Mouse (Mus musculus) forebrain, embryonic 11.5 days (tissue): ENCODE results near the gene Eif4g1. TPM values are rescaled to one million over a fixed set of nuclear protein-coding genes. Genes with fewer than 3 reads are reported as not detected.

Experiments used
- ATAC-seq: fragments of 200-750 bp; cut with Nextera tagmentation; replicated peaks from 2 replicates; pipeline ENCODE4 v1.8.0; 2017; ENCODE audit warnings: moderate TSS enrichment; ENCODE audit not compliant: low FRiP score
- DNase-seq: peaks from one replicate; pipeline ENCODE4 v3.0.0-alpha.2; 2017; ENCODE audit warnings: low spot score
- H3K27ac ChIP-seq: fragments of 300-500 bp; sonication (generic); 2 replicates; pipeline ENCODE4 v1.5.1; 2014; ENCODE audit warnings: low read depth, low read length
- H3K27me3 ChIP-seq: fragments of 300-500 bp; sonication (generic); 2 replicates; pipeline ENCODE4 v1.6.1; 2014; ENCODE audit warnings: mild to moderate bottlenecking, low read length, mixed read lengths; ENCODE audit not compliant: control insufficient read depth, insufficient read depth
- H3K36me3 ChIP-seq: fragments of 300-500 bp; sonication (generic); 2 replicates; pipeline ENCODE4 v1.6.1; 2014; ENCODE audit warnings: mild to moderate bottlenecking, low read length, moderate library complexity, mixed read lengths; ENCODE audit not compliant: control insufficient read depth, insufficient read depth
- H3K4me1 ChIP-seq: fragments of 300-500 bp; sonication (generic); replicated peaks from 2 replicates; pipeline ENCODE4 v1.6.1; 2014; ENCODE audit warnings: low read length, mixed read lengths; ENCODE audit not compliant: control insufficient read depth, insufficient read depth
- H3K4me2 ChIP-seq: fragments of 300-500 bp; sonication (generic); 2 replicates; pipeline ENCODE4 v1.6.1; 2014; ENCODE audit warnings: low read depth, mild to moderate bottlenecking, low read length, moderate library complexity, mixed read lengths; ENCODE audit not compliant: severe bottlenecking
- H3K4me3 ChIP-seq: fragments of 300-500 bp; sonication (generic); 2 replicates; pipeline ENCODE4 v1.5.1; 2014; ENCODE audit warnings: low read depth, low read length
- H3K9ac ChIP-seq: fragments of 300-500 bp; sonication (generic); 2 replicates; pipeline ENCODE4 v1.6.1; 2014; ENCODE audit warnings: low read length
- H3K9me3 ChIP-seq: fragments of 300-500 bp; sonication (generic); 2 replicates; pipeline ENCODE4 v1.6.1; 2016; ENCODE audit warnings: low read length, mixed read lengths; ENCODE audit not compliant: control insufficient read depth
- WGBS: fragments of 180-500 bp; shearing (Covaris S2); extraction: QIAGEN DNeasy Blood & Tissue Kit; methylation state at CpG from one replicate; pipeline ENCODE4 v1.1.7; 2014; 5-methylcytosine and 5-hydroxymethylcytosine counted together
- polyA plus RNA-seq: library from polyadenylated mRNA; unstranded; fragments of >200 nt; fragmentation: Nextera tagmentation; extraction: Ambion mirVana; gene quantifications from 2 replicates; pipeline ENCODE4 v1.2.1, GENCODE M21; 2014

Eif4g1 gene
- polyA plus RNA-seq, 1 experiment from 2014 or later: 186 TPM

DNA sequence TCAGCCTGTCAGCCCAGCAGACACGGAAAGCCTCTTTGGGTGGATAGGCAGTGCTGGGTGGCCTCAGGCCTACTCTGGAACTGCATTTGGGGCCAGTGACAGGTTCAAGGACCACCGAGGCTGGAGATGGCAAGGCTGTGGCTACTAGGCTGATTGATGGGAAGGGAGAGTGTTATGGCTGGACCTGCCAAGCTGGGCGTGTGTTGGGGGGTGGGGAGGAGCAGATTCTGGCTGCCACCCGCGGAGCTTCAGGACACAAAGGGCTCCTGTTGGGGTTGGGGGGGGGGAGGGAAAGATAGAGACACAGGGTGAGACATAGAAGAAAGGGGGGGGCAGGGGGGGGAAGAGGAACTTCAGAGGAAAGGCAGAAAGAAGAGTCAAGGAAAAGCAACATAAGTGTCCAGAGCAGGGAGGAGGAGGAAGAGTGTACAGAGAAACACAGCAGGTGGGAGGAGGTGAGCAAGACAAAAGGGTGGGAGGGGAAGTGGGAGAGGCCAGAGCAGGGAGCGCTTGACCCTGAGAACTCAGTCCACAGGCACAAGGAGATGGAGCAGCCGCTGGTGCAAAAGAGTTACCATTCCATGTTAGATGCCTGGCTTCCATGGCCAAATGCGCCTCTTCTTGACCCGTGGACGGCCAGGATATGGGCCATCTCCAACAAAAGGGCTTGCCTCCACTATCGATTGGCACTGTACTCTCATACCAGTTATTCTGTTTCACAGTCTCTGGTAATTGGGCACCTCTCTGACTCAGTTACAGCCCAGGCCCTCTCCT lies 46.4 kb downstream of the Eif4g1 start:
- no peak for DNase-seq
- ATAC-seq: no peak
- peaks cover 9% of the 10 kb centered on the region; the same call in 1 of the 2 replicates for H3K4me1 ChIP-seq

DNA sequence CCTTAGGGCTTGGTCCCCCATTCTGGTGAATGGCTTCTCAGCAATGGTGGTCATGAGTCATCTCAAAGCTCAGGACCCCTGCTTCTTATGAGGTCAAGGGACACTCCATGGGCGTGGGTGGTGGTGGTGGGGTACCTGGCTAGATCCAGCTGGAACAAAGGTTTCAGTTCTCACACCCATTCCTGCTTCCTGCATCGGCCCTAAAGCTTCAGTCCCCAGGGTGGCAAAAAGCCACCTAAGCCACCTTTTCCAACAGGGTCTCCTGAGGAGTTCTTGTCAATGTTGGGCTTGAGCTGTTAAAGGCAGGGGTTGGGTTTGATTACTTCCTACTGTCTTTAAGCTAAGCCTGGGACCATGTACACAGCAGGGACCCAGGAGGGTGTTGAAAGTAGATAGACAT lies 47.0 kb downstream of the Eif4g1 start:
- 58% methylated on average over 2 of the region's 2 CpGs for WGBS
- Histone ChIP-seq H3K9ac (peak overlapping the region; percentile 76; the same call in 1 of the 2 replicates), H3K36me3 (no peaks in the 10 kb centered on the region; the same call in 1 of the 2 replicates), H3K27me3 (no peaks in the 10 kb centered on the region), H3K4me3 (peak overlapping the region; percentile 44), H3K4me1 (peaks cover 9% of the 10 kb centered on the region; the same call in 1 of the 2 replicates), H3K9me3 (no peaks in the 10 kb centered on the region), H3K4me2 (peak overlapping the region; percentile 85), H3K27ac (no peak overlapping the region)
- ATAC-seq: no peak
- no peak for DNase-seq

More for the DNA sequence above, 46.4 kb downstream of the Eif4g1 start:
- no peaks in the 10 kb centered on the region for H3K9me3 ChIP-seq
- H3K4me2 ChIP-seq: peak overlapping the region; percentile 85
- H3K27me3 ChIP-seq: no peaks in the 10 kb centered on the region
- 19% methylated on average over 11 of the region's 11 CpGs for WGBS
- no peak overlapping the region for H3K27ac ChIP-seq
- no peak overlapping the region; the same call in 1 of the 2 replicates for H3K9ac ChIP-seq
- peak overlapping the region; percentile 44; the same call in 1 of the 2 replicates for H3K4me3 ChIP-seq
- no peaks in the 10 kb centered on the region for H3K36me3 ChIP-seq

- peak overlapping the region; percentile 84 for H3K27ac ChIP-seq
- 1% methylated on average over 12 of the region's 12 CpGs for WGBS
- ATAC-seq: no peak; the same call in 1 of the 2 replicates
These were observed 47.5 kb downstream of the Eif4g1 start for GRCm38 (mm10) chr16:20715566-20715965.

GRCm38 (mm10) chr16:20715976-20716840 lies 48.1 kb downstream of the Eif4g1 start:
- ATAC-seq (peak; percentile 87), DNase-seq (peak; percentile 93)

More at GRCm38 (mm10) chr16:20715566-20715965, 47.5 kb downstream of the Eif4g1 start:
- peak overlapping the region; percentile 76 for H3K9ac ChIP-seq
- peaks cover 9% of the 10 kb centered on the region; the same call in 1 of the 2 replicates for H3K4me1 ChIP-seq
- peak overlapping the region; percentile 44 for H3K4me3 ChIP-seq
- no peaks in the 10 kb centered on the region; the same call in 1 of the 2 replicates for H3K36me3 ChIP-seq
- H3K4me2 ChIP-seq: peak overlapping the region; percentile 85
- DNase-seq: no peak
- H3K9me3 ChIP-seq: no peaks in the 10 kb centered on the region
- no peaks in the 10 kb centered on the region for H3K27me3 ChIP-seq

GRCm38 (mm10) chr16:20716841-20717180 lies 48.7 kb downstream of the Eif4g1 start:
- Histone ChIP-seq H3K4me1 (peaks cover 9% of the 10 kb centered on the region; the same call in 1 of the 2 replicates), H3K4me3 (peak overlapping the region; percentile 44), H3K9ac (peak overlapping the region; percentile 76), H3K27me3 (no peaks in the 10 kb centered on the region), H3K36me3 (no peaks in the 10 kb centered on the region; the same call in 1 of the 2 replicates), H3K27ac (peak overlapping the region; percentile 84), H3K9me3 (no peaks in the 10 kb centered on the region), H3K4me2 (peak overlapping the region; percentile 85)
- DNase-seq (no peak), ATAC-seq (no peak; the same call in 1 of the 2 replicates)
- WGBS: 1% methylated on average over 8 of the region's 8 CpGs

More at GRCm38 (mm10) chr16:20715976-20716840, 48.1 kb downstream of the Eif4g1 start:
- H3K9ac ChIP-seq: peak overlapping the region; percentile 76
- peak overlapping the region; percentile 84 for H3K27ac ChIP-seq
- under 1% methylated on average over 60 of the region's 68 CpGs for WGBS
- no peaks in the 10 kb centered on the region for H3K27me3 ChIP-seq
- no peaks in the 10 kb centered on the region for H3K9me3 ChIP-seq
- H3K4me1 ChIP-seq: peaks cover 9% of the 10 kb centered on the region; the same call in 1 of the 2 replicates
- no peaks in the 10 kb centered on the region; the same call in 1 of the 2 replicates for H3K36me3 ChIP-seq
- peak overlapping the region; percentile 85 for H3K4me2 ChIP-seq
- peak overlapping the region; percentile 44 for H3K4me3 ChIP-seq

- no peaks in the 10 kb centered on the region; the same call in 1 of the 2 replicates for H3K36me3 ChIP-seq
- ATAC-seq (peak; percentile 83), DNase-seq (peak; percentile 96)
- no peaks in the 10 kb centered on the region for H3K27me3 ChIP-seq
- peak within 1 kb of the TSS; percentile 44 for H3K4me3 ChIP-seq
- H3K4me1 ChIP-seq: peaks cover 9% of the 10 kb centered on the region; the same call in 1 of the 2 replicates
- H3K27ac ChIP-seq: peak within 1 kb of the TSS; percentile 84
- under 1% methylated on average over 62 of the region's 62 CpGs for WGBS
- H3K4me2 ChIP-seq: peak within 1 kb of the TSS; percentile 85
- H3K9me3 ChIP-seq: no peaks in the 10 kb centered on the region
- H3K9ac ChIP-seq: peak within 1 kb of the TSS; percentile 76
These were observed 49.3 kb downstream of the Eif4g1 start, which contains the start of the genes Polr2h and Clcn2 for GRCm38 (mm10) chr16:20717181-20717977. Polr2h (plus strand) TSS chr16:20717665. Clcn2 (minus strand) TSS chr16:20717746.

GRCm38 (mm10) chr16:20717978-20718670 lies 50.0 kb downstream of the Eif4g1 start:
- Histone ChIP-seq H3K9ac (peak overlapping the region; percentile 76), H3K27ac (peak overlapping the region; percentile 84; the same call in 1 of the 2 replicates), H3K4me1 (peaks cover 9% of the 10 kb centered on the region; the same call in 1 of the 2 replicates), H3K27me3 (no peaks in the 10 kb centered on the region), H3K4me3 (peak overlapping the region; percentile 44), H3K36me3 (no peaks in the 10 kb centered on the region; the same call in 1 of the 2 replicates), H3K4me2 (peak overlapping the region; percentile 85), H3K9me3 (no peaks in the 10 kb centered on the region)
- WGBS: 4% methylated on average over 18 of the region's 18 CpGs
- DNase-seq (no peak), ATAC-seq (no peak)
